Mouse (Mus musculus) lung, embryonic 15.5 days (tissue): ENCODE results near the gene Tmsb15b2. TPM values are rescaled to one million over a fixed set of nuclear protein-coding genes. Genes with fewer than 3 reads are reported as not detected.
"Not testable (repeated sequence)": the region's sequence is repeated elsewhere in the genome, so short reads cannot be mapped to it uniquely, and the experiment has no call there.

ENCODE experiments used
- ATAC-seq: fragments of 200-750 bp; cut with Nextera tagmentation; 2 replicates; pipeline ENCODE4 v1.8.0; 2017; ENCODE audit warnings: moderate number of reproducible peaks, borderline replicate concordance; ENCODE audit not compliant: low FRiP score, low TSS enrichment; ENCODE audit errors: extremely low read depth
- H3K27ac ChIP-seq: fragments of 300-500 bp; sonication (generic); 2 replicates; pipeline ENCODE4 v1.5.1; 2015; ENCODE audit warnings: moderate library complexity, mild to moderate bottlenecking, inconsistent platforms
- H3K27me3 ChIP-seq: fragments of 300-500 bp; sonication (generic); 2 replicates; pipeline ENCODE4 v1.6.1; 2015; ENCODE audit warnings: inconsistent platforms
- H3K36me3 ChIP-seq: fragments of 300-500 bp; sonication (generic); 2 replicates; pipeline ENCODE4 v1.6.1; 2015; ENCODE audit warnings: inconsistent platforms
- H3K4me1 ChIP-seq: fragments of 300-500 bp; sonication (generic); 2 replicates; pipeline ENCODE4 v1.6.1; 2015; ENCODE audit warnings: inconsistent platforms
- H3K4me2 ChIP-seq: fragments of 300-500 bp; sonication (generic); 2 replicates; pipeline ENCODE4 v1.6.1; 2015; ENCODE audit warnings: inconsistent platforms, mild to moderate bottlenecking, moderate library complexity
- H3K4me3 ChIP-seq: fragments of 300-500 bp; sonication (generic); 2 replicates; pipeline ENCODE4 v1.5.1; 2015; ENCODE audit warnings: mild to moderate bottlenecking, inconsistent platforms
- H3K9ac ChIP-seq: fragments of 300-500 bp; sonication (generic); 2 replicates; pipeline ENCODE4 v1.6.1; 2015; ENCODE audit warnings: inconsistent platforms
- H3K9me3 ChIP-seq: fragments of 300-500 bp; sonication (generic); 2 replicates; pipeline ENCODE4 v1.6.1; 2016; ENCODE audit warnings: inconsistent platforms
- WGBS: fragments of 180-500 bp; shearing (Covaris S2); methylation state at CpG from one replicate; pipeline ENCODE4 v1.1.7; 2015; 5-methylcytosine and 5-hydroxymethylcytosine counted together
- polyA plus RNA-seq: library from polyadenylated mRNA; unstranded; fragments of >200 nt; fragmentation: Nextera tagmentation; extraction: Ambion mirVana; gene quantifications from 2 replicates; pipeline ENCODE4 v1.2.1, GENCODE M21; 2015

Gene Tmsb15b2
- polyA plus RNA-seq, 1 experiment from 2014 or later, result 30.5 TPM

DNA sequence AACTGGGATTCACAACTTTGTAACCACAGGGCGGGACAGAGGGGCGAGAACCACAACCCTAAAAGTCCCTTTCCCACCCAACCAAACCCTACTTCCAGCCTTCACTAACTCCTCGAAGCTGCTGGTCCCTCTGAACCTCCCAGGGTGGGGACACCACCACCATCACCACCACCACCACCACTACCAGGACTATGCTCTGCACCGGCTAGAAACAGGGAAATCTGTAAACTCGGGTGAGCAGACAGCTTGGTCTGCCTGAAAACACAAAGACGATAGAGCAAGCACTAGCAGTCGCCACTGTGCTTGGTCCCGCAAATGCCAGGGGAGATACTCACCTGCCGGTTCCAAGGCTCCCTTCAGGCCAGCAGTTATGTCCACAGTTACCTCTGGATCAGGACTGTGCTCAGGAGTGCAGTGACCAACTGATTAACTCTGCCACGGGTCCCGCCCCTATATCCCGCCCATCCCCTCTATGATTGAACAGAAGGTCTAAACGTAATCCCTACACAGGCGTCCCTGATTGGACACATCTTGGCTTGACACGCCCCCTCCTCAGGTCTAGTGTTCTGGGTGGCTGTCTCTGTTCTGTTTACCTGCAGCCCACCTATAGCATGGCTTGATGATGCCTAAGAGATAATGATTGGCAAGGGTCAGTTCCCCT lies 1.3 kb upstream of the Tmsb15b2 start, which contains the start of the genes Tmsb15l and Tmsb15b1:
Gene Tmsb15l (minus strand): TSS at position 446 of the 661 bp plus-strand sequence.
Gene Tmsb15b1 (minus strand): TSS at position 451 of the 661 bp plus-strand sequence.
- no peaks in the 10 kb centered on the region for H3K36me3 ChIP-seq
- H3K4me1 ChIP-seq, result no peaks in the 10 kb centered on the region
- no peaks in the 10 kb centered on the region for H3K9me3 ChIP-seq
- H3K9ac ChIP-seq, result peak within 1 kb of the TSS; percentile 22; the same call in 1 of the 2 replicates
- peak within 1 kb of the TSS; percentile 54 for H3K4me2 ChIP-seq
- peak within 1 kb of the TSS; percentile 41 for H3K4me3 ChIP-seq
- H3K27ac ChIP-seq, result no peak within 1 kb of the TSS
- 25% methylated on average over 15 of the region's 15 CpGs for WGBS
- peak; percentile 100 for ATAC-seq
- no peaks in the 10 kb centered on the region for H3K27me3 ChIP-seq

DNA sequence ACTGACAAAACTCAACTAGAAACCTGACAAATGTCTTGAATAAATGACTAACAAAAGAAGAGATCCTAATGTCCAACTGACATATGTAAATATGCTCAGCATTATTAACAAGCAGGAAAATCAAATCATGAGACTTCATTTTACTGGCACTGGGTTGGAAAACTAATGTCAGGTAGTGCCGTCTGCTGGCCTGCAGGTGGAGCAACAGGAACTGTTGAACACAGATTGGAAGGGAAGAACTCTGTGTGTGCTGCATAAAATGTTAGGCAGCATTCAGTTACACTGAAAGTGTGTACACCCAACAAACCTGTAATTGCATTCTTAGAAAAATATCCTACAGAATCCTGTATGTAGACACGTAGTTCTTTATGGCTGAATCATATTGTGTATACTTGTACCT lies 15.6 kb downstream of the Tmsb15b2 start:
- no peak overlapping the region for H3K27ac ChIP-seq
- no peaks in the 10 kb centered on the region for H3K36me3 ChIP-seq
- H3K4me2 ChIP-seq, result no peak overlapping the region
- WGBS, result 21% methylated on average over 2 of the region's 2 CpGs
- no peak overlapping the region for H3K9ac ChIP-seq
- no peak for ATAC-seq
- H3K9me3 ChIP-seq, result no peaks in the 10 kb centered on the region
- no peaks in the 10 kb centered on the region for H3K4me1 ChIP-seq
- H3K4me3 ChIP-seq, result no peak overlapping the region
- no peaks in the 10 kb centered on the region for H3K27me3 ChIP-seq

DNA sequence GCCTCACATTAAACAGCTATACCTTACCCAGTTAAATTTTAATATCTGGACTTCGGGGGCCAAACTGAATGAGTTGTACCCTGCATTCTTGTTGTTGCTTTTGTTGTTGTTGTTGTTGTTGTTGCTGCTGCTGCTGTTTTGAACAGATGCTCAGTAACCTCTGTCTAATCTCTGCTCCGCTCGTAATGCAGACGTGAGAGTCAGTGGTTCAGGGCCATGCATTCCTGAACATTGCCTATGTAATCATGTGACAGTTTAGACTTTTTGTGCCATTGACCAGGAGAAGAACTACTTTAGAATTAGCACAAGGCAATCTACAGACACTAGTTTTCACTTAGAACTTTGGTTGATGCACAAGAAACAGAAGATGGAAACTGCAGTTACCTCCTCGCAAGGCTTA lies 17.0 kb downstream of the Tmsb15b2 start:
- H3K4me1 ChIP-seq, H3K27me3 ChIP-seq, H3K9me3 ChIP-seq, H3K27ac ChIP-seq, H3K36me3 ChIP-seq, H3K9ac ChIP-seq: not testable (repeated sequence)
- ATAC-seq, result peak; percentile 19; the same call in 1 of the 2 replicates
- 51% methylated on average over 5 of the region's 5 CpGs for WGBS
- Histone ChIP-seq H3K4me3 (peak overlapping the region; percentile 31), H3K4me2 (peak overlapping the region; percentile 49)

DNA sequence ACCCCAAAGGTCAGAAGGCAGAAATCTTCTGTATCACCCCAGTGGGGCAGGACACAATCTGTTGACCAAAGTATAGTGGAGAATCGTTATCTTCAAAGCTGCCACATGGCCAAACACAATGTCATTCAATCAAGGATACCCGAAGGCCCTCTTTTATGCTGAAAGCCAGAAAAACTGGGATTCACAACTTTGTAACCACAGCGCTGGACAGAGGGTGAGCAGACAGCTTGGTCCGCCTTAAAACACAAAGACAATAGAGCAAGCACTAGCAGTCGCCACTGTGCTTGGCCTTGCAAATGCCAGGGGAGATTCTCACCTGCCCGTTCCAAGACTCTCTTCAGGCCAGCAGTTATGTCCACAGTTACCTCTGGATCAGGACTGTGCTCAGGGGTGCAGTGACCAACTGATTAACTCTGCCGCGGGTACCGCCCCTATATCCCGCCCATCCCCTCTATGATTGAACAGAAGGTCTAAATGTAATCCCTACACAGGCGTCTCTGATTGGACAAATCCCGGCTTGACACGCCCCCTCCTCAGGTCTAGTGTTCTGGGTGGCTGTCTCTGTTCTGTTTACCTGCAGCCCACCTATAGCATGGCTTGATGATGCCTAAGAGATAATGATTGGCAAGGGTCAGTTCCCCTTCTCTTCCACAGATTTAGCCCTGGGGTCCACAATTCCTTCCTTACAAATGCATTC lies 17.6 kb downstream of the Tmsb15b2 start:
- peak; percentile 92 for ATAC-seq
- 18% methylated on average over 13 of the region's 13 CpGs for WGBS
- Histone ChIP-seq H3K4me3 (peak overlapping the region; percentile 31), H3K4me2 (peak overlapping the region; percentile 49)
- not testable (repeated sequence) for H3K36me3 ChIP-seq, H3K9ac ChIP-seq, H3K27me3 ChIP-seq, H3K9me3 ChIP-seq, H3K4me1 ChIP-seq, H3K27ac ChIP-seq

DNA sequence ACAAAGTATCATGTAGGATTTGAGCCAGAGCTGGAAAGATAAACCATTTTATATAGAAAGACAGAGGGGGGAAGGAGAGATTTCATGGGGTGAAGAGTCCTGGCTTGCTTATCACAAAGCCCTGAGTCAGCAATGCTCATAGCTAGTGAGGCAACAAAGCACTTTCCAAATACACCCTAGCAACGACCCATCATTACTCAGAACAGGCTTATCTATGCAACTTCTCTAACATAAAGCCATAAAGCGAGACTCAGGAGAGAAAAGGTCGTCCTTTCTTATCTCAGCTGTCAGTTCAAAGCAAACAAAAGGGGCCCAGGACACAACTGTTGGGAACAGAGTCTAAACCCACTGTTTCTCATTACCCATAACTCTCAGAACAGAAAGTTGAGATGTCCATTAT lies 37.3 kb downstream of the Tmsb15b2 start:
- WGBS, result 8% methylated on average over 3 of the region's 3 CpGs
- Histone ChIP-seq H3K9ac (no peak overlapping the region), H3K4me3 (no peak overlapping the region), H3K36me3 (no peaks in the 10 kb centered on the region), H3K27ac (no peak overlapping the region), H3K4me1 (no peaks in the 10 kb centered on the region), H3K9me3 (no peaks in the 10 kb centered on the region), H3K27me3 (no peaks in the 10 kb centered on the region), H3K4me2 (no peak overlapping the region)
- ATAC-seq, result no peak

DNA sequence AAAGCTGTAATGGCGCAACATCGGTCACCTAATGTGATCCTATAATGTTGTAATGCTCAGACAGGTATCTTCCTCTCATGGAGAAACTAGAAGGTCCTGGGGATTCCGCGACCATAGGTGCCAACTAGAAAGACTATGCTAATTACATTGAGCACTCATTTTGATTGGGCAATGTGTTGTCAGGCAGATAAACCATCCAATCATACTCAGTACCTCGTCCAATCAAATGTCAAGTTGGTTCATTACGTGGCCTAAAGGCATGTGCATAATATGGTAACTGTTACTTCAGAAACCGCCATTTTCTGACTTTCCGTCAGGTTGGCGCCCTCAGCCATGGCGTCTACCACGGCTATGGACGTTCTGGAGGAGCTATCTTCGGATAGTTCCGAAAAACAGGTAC lies 48.3 kb downstream of the Tmsb15b2 start, which contains the start of gene H2bfm:
Gene H2bfm (plus strand): TSS at position 295 of the 400 bp plus-strand sequence.
- Histone ChIP-seq H3K9ac (no peak within 1 kb of the TSS), H3K27me3 (no peaks in the 10 kb centered on the region), H3K4me2 (no peak within 1 kb of the TSS), H3K9me3 (no peaks in the 10 kb centered on the region; the same call in 1 of the 2 replicates), H3K27ac (no peak within 1 kb of the TSS), H3K36me3 (no peaks in the 10 kb centered on the region), H3K4me3 (no peak within 1 kb of the TSS), H3K4me1 (no peaks in the 10 kb centered on the region)
- ATAC-seq, result no peak
- 89% methylated on average over 14 of the region's 14 CpGs for WGBS

DNA sequence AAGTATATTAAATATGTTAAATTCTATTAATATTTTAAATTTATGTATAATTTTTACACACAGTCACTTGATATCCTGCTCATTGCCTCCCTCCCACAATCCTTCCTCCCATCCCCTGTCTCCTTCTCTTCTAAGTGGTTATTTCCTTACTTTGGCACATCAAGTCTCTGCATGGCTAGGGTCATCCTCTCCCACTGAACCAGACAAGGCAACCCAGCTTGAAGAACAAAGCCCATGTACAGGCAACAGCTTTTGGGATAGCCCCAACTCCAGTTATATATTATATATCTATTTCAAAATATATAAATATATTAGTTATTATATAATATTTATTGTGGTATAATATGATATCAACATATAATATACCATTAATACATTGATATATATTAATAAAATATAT lies 49.4 kb downstream of the Tmsb15b2 start:
- Histone ChIP-seq H3K4me3 (no peak overlapping the region), H3K9ac (no peak overlapping the region), H3K4me2 (no peak overlapping the region), H3K4me1 (no peaks in the 10 kb centered on the region), H3K27me3 (no peaks in the 10 kb centered on the region), H3K36me3 (no peaks in the 10 kb centered on the region), H3K9me3 (no peaks in the 10 kb centered on the region; the same call in 1 of the 2 replicates), H3K27ac (no peak overlapping the region)
- ATAC-seq, result no peak

Other genes with a start within 250 kb of the Tmsb15b2 start
- gene Morf4l2, start 231.8 kb downstream of the Tmsb15b2 start, polyA plus RNA-seq, result 549 and 553 TPM in 2 replicates
- 0.10 TPM in 1 of 2 replicates, not detected in the other for gene Glra4, start 195.4 kb downstream of the Tmsb15b2 start, polyA plus RNA-seq
- 2.4 and 3.6 TPM in 2 replicates for gene Plp1, start 152.8 kb downstream of the Tmsb15b2 start, polyA plus RNA-seq
- 0.08 and 0.14 TPM in 2 replicates for gene Rab9b, start 106.7 kb downstream of the Tmsb15b2 start, polyA plus RNA-seq
- not detected in 2 replicates for gene H2bfm, start 48.2 kb downstream of the Tmsb15b2 start, polyA plus RNA-seq
- gene Tmsb15l, start 1.4 kb upstream of the Tmsb15b2 start, polyA plus RNA-seq, result 2.9 and 3.5 TPM in 2 replicates
- gene Tmsb15b1, start 1.4 kb upstream of the Tmsb15b2 start, polyA plus RNA-seq, result 19.0 and 22.2 TPM in 2 replicates
- gene Zcchc18, start 17.7 kb upstream of the Tmsb15b2 start, polyA plus RNA-seq, result 11.0 and 11.4 TPM in 2 replicates
- 12.1 and 14.6 TPM in 2 replicates for gene Slc25a53, start 62.8 kb upstream of the Tmsb15b2 start, polyA plus RNA-seq
- 10.9 and 11.2 TPM in 2 replicates for gene Fam199x, start 74.1 kb upstream of the Tmsb15b2 start, polyA plus RNA-seq
- not detected in 2 replicates for gene Esx1, start 146.6 kb upstream of the Tmsb15b2 start, polyA plus RNA-seq